Mouse (Mus musculus) forebrain, embryonic 16.5 days (tissue): Measurements from ENCODE around the gene Rpa3. TPM values are rescaled to one million over a fixed set of nuclear protein-coding genes. Genes with fewer than 3 reads are reported as not detected.

Source experiments
- ATAC-seq: fragments of 200-750 bp; cut with Nextera tagmentation; 2 replicates; pipeline ENCODE4 v1.8.0; 2017; ENCODE audit warnings: mild to moderate bottlenecking, moderate library complexity
- H3K27ac ChIP-seq: fragments of 300-500 bp; sonication (generic); 2 replicates; pipeline ENCODE4 v1.5.1; 2014; ENCODE audit warnings: low read length, control low read depth
- H3K27me3 ChIP-seq: fragments of 300-500 bp; sonication (generic); replicated peaks from 2 replicates; pipeline ENCODE4 v1.6.1; 2014; ENCODE audit warnings: low read length; ENCODE audit not compliant: control insufficient read depth, insufficient read depth
- H3K36me3 ChIP-seq: fragments of 300-500 bp; sonication (generic); 2 replicates; pipeline ENCODE4 v1.6.1; 2014; ENCODE audit not compliant: control insufficient read depth, insufficient read depth
- H3K4me1 ChIP-seq: fragments of 300-500 bp; sonication (generic); replicated peaks from 2 replicates; pipeline ENCODE4 v1.6.1; 2014; ENCODE audit warnings: low read length; ENCODE audit not compliant: control insufficient read depth, insufficient read depth
- H3K4me2 ChIP-seq: fragments of 300-500 bp; sonication (generic); 2 replicates; pipeline ENCODE4 v1.6.1; 2014; ENCODE audit warnings: mild to moderate bottlenecking, low read length, control low read depth
- H3K4me3 ChIP-seq: fragments of 300-500 bp; sonication (generic); replicated peaks from 2 replicates; pipeline ENCODE4 v1.5.1; 2014; ENCODE audit warnings: mild to moderate bottlenecking, low read length, control low read depth
- H3K9ac ChIP-seq: fragments of 300-500 bp; sonication (generic); replicated peaks from 2 replicates; pipeline ENCODE4 v1.6.1; 2014; ENCODE audit warnings: low read depth, low read length, control low read depth
- H3K9me3 ChIP-seq: fragments of 300-500 bp; sonication (generic); 2 replicates; pipeline ENCODE4 v1.6.1; 2016; ENCODE audit warnings: low read length; ENCODE audit not compliant: control insufficient read depth
- WGBS: fragments of 180-500 bp; shearing (Covaris S2); extraction: QIAGEN DNeasy Blood & Tissue Kit; methylation state at CpG from one replicate; pipeline ENCODE4 v1.1.7; 2014; 5-methylcytosine and 5-hydroxymethylcytosine counted together
- polyA plus RNA-seq: library from polyadenylated mRNA; unstranded; fragments of >200 nt; fragmentation: Nextera tagmentation; extraction: Ambion mirVana; gene quantifications from 2 replicates; pipeline ENCODE4 v1.2.1, GENCODE M21; 2015

Rpa3 gene
- polyA plus RNA-seq, 1 experiment from 2014 or later, result 82.8 TPM

DNA sequence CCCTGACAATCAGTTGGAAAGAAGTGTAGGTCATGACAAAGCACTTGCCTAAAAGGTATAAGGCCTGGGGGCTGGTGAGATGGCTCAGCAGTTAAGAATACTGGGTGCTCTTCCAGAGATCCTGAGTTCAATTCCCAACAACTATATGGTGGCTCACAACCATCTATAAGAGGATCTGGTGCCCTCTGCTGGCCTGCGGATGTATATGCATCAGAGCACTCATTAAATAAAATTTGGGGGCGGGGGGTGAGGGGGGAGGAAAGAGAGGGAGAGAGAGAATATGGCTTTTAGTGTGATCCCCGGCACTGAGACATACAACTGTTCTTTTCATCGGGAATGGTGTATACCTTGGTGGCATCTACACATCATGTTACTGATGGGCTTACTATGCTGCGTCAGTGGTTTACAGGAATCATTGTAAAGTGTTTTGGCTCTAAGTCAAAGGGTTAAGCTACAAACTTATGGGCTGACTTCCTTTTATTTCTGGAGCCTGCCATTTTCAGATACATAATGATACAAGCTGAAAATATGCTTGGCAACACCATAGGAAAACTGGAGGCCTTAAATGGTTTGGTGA lies 19.5 kb upstream of the Rpa3 start:
- Histone ChIP-seq H3K4me1 (no peaks in the 10 kb centered on the region; the same call in 1 of the 2 replicates), H3K27me3 (no peaks in the 10 kb centered on the region), H3K27ac (no peak overlapping the region), H3K4me2 (no peak overlapping the region), H3K36me3 (no peaks in the 10 kb centered on the region), H3K4me3 (no peak overlapping the region), H3K9ac (no peak overlapping the region), H3K9me3 (0 out of 2 replicates have a peak, but pooled peaks cover 2% of the 10 kb centered on the region)
- ATAC-seq, result no peak
- WGBS, result 82% methylated on average over 5 of the region's 5 CpGs

DNA sequence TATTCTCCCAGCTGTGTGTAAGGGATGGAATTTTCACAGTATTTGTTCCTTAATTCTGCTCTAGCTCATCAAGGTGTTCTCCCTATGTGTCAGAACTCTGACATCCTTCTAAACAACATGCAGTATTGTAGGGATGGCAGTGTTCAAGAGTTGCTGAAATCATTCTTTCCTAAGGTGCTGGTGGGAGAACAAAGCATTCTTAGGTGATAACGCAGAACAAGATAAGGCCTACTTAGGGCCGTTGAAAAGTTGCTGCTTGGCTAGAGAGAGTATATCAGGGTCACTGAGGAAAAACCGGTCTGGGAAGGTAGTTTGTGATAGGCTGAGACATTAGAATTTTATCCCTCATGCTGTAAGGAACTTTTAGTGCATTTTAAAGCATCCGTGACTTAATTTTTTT lies 17.5 kb upstream of the Rpa3 start:
- Histone ChIP-seq H3K4me1 (no peaks in the 10 kb centered on the region; the same call in 1 of the 2 replicates), H3K4me3 (no peak overlapping the region), H3K9ac (no peak overlapping the region), H3K9me3 (0 out of 2 replicates have a peak, but pooled peaks cover 2% of the 10 kb centered on the region), H3K27me3 (no peaks in the 10 kb centered on the region), H3K36me3 (no peaks in the 10 kb centered on the region), H3K4me2 (no peak overlapping the region), H3K27ac (no peak overlapping the region)
- ATAC-seq, result no peak
- 90% methylated on average over 4 of the region's 4 CpGs for WGBS

DNA sequence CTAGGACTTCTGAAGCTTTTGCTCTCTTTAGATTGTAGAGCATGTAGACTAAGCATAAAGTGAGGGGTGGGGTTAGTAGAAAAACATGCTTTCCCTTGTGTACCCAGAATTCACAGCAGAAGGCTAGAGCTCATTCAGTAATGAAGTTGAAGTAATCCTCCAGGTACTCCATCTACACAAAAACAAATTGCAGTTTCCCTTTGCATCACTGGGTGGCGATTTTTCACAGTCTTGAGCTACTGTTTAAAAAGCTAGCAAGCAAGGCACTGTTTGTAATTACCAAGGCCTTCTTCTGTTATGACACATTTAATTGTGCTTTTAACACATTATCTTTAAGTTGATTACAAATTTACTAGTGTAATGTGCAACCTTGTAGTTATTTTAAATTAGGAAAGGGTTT lies 16.1 kb upstream of the Rpa3 start:
- no peak overlapping the region for H3K4me2 ChIP-seq
- H3K27me3 ChIP-seq, result no peaks in the 10 kb centered on the region
- no peak overlapping the region for H3K9ac ChIP-seq
- 0 out of 2 replicates have a peak, but pooled peaks cover 2% of the 10 kb centered on the region for H3K9me3 ChIP-seq
- no peaks in the 10 kb centered on the region for H3K36me3 ChIP-seq
- no peaks in the 10 kb centered on the region; the same call in 1 of the 2 replicates for H3K4me1 ChIP-seq
- WGBS, result 7% methylated on average over 1 of the region's 1 CpGs
- peak; percentile 84 for ATAC-seq
- H3K4me3 ChIP-seq, result no peak overlapping the region
- H3K27ac ChIP-seq, result no peak overlapping the region

DNA sequence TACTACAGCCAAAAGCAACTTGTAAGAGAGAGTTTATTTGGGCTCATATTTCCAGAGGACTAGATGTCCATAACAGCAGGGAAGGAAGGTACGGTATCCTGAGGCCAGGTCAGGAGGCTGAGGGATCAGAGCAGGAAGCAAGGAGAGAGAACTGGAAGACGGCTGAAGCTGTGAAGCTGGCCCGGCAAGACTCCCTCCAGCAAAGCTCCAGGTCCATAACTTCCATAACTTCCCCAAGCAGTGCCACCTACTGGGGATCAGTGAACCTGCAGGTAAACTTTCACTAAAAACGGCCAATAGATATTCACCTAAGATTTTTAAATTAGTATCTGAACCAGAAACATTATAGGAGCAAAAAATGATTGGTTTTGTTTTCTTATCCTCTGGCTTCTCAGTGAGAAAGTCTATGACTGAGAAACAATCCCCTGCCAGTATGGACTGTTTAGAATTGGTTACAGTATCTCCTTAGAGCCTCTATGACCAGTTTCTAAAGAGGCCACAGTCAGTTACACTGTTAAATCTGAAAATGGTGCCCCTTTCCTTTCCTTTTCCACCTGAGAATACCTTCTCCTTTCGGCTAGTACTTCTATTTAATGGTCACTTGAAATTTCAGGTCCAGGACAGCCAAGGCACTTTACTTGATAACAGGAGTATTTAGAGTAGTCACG lies 15.5 kb upstream of the Rpa3 start:
- no peak overlapping the region for H3K27ac ChIP-seq
- H3K4me2 ChIP-seq, result no peak overlapping the region
- H3K4me1 ChIP-seq, result no peaks in the 10 kb centered on the region; the same call in 1 of the 2 replicates
- 33% methylated on average over 6 of the region's 6 CpGs for WGBS
- H3K9me3 ChIP-seq, result 0 out of 2 replicates have a peak, but pooled peaks cover 2% of the 10 kb centered on the region
- H3K4me3 ChIP-seq, result no peak overlapping the region
- H3K9ac ChIP-seq, result no peak overlapping the region
- no peaks in the 10 kb centered on the region for H3K27me3 ChIP-seq
- peak; percentile 58 for ATAC-seq
- H3K36me3 ChIP-seq, result no peaks in the 10 kb centered on the region

DNA sequence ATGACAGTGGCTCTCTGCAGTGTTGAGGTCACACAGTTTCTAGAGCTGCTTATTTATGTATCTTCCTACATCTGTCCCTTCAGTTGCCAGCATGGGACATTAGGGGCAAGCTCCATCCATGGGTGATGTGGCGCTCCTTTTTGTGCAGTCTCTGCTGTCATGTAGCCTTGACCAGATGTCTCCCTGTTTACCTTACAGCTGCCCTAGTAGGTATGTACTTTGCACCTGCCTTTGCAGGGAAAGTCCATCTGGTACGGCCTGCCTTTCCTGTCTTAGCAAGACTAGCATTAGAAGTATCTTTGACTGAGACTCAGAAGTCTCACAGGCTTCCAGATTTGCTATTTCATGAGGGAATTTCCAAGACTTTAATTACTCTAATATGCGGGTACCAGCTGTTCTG lies 12.1 kb upstream of the Rpa3 start:
- WGBS, result 89% methylated on average over 3 of the region's 3 CpGs
- no peak overlapping the region for H3K4me3 ChIP-seq
- H3K4me2 ChIP-seq, result no peak overlapping the region
- no peak overlapping the region for H3K9ac ChIP-seq
- no peaks in the 10 kb centered on the region for H3K27me3 ChIP-seq
- no peaks in the 10 kb centered on the region for H3K9me3 ChIP-seq
- no peak for ATAC-seq
- H3K4me1 ChIP-seq, result no peaks in the 10 kb centered on the region; the same call in 1 of the 2 replicates
- no peaks in the 10 kb centered on the region for H3K36me3 ChIP-seq
- H3K27ac ChIP-seq, result no peak overlapping the region

DNA sequence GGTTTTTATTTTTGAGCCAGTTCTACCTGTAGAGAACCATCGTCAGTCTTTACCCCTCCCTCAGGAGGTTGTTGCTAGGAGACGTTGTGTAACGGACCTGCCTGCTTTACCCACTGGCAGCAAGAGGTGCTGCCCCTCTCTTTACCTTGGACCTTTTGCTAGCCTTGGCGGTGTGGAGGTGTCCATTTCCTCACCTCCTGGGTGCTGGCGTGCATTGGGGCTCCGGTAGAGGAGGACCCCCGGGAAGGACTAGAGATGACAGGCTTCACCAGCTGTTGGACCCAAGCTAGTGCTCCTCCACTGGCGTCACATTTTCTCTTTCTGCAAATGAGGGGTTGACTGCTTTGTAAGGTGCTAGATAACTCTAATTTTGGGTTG lies 683 bp upstream of the Rpa3 start:
- Histone ChIP-seq H3K4me1 (peaks cover 15% of the 10 kb centered on the region), H3K27ac (peak overlapping the region; percentile 75), H3K4me2 (peak overlapping the region; percentile 90), H3K27me3 (no peaks in the 10 kb centered on the region), H3K4me3 (peak overlapping the region; percentile 81), H3K36me3 (no peaks in the 10 kb centered on the region), H3K9me3 (no peaks in the 10 kb centered on the region), H3K9ac (peak overlapping the region; percentile 76)
- no peak for ATAC-seq
- under 1% methylated on average over 8 of the region's 8 CpGs for WGBS

DNA sequence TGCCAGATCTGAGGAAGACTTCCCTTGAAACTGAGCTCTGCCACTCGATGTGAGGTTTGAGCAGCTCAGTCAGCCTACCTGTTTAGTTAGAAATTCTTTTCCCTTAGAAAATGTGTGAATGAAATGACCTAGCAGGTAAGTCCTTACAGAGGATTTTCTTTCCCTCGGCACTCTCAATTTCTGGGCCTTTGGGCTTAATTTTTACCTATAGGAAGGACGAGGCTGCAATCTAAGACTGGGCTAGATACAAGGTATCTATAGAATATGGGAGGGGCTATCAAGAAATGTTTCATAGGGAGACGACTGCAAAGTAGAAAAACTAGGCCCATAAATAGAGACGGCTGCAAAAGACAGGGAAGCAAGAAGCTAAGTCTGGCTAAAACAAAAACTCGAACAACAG lies 657 bp downstream of the Rpa3 start:
- Histone ChIP-seq H3K9ac (peak overlapping the region; percentile 80), H3K27ac (peak overlapping the region; percentile 80), H3K4me3 (peak overlapping the region; percentile 81), H3K9me3 (no peaks in the 10 kb centered on the region), H3K4me1 (peaks cover 15% of the 10 kb centered on the region), H3K4me2 (peak overlapping the region; percentile 85), H3K27me3 (no peaks in the 10 kb centered on the region), H3K36me3 (no peaks in the 10 kb centered on the region)
- ATAC-seq, result no peak
- WGBS, result 8% methylated on average over 6 of the region's 6 CpGs

DNA sequence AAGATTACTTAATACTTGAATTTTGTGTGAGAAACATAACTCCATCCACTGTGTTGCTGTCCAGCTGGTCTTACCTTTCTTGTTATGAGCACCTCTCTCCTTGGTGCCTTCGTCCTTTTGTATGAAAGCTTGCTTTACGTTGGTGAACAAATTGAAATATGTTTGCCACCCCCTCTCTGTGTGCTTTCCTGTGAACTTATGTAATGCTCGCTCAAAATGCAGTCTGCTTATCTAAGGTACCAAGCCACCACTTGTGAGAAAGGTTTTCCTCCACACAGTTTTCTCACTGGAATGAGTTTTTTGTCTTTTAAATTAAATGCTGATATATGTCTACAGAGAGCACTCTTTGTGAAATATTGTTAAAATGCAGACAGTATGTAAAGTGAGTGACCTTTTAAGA lies 30.4 kb downstream of the Rpa3 start:
- Histone ChIP-seq H3K4me1 (no peaks in the 10 kb centered on the region), H3K4me2 (no peak overlapping the region), H3K36me3 (peaks cover 7% of the 10 kb centered on the region), H3K27ac (no peak overlapping the region), H3K9ac (no peak overlapping the region), H3K9me3 (no peaks in the 10 kb centered on the region), H3K4me3 (no peak overlapping the region), H3K27me3 (no peaks in the 10 kb centered on the region)
- WGBS, result 92% methylated on average over 3 of the region's 3 CpGs
- no peak for ATAC-seq

DNA sequence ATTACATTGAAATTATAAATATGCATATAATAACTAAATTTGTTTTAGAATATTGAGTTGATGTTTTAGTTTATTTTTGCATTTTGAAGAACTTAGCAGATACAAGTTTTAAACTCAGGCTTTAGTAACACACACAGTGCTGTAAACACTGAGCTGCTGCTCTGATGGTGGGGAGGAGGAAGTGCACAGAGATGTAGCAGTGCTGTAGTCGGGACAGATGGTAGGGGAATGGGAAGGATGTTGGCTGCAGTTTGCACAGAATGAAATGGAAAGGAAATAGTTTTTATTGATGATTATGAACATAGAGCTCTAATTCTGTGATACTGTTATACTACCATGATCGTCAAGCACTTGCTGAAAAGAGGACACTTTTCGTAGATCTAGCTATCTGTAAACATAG lies 31.9 kb downstream of the Rpa3 start:
- H3K4me3 ChIP-seq, result no peak overlapping the region
- H3K4me2 ChIP-seq, result no peak overlapping the region
- H3K9ac ChIP-seq, result no peak overlapping the region
- H3K27ac ChIP-seq, result no peak overlapping the region
- no peaks in the 10 kb centered on the region for H3K4me1 ChIP-seq
- H3K9me3 ChIP-seq, result no peaks in the 10 kb centered on the region
- H3K36me3 ChIP-seq, result peaks cover 5% of the 10 kb centered on the region
- ATAC-seq, result peak; percentile 62; the same call in 1 of the 2 replicates
- WGBS, result 83% methylated on average over 3 of the region's 3 CpGs
- no peaks in the 10 kb centered on the region for H3K27me3 ChIP-seq
